Mouse (Mus musculus) megakaryocyte, embryonic 14.5 days (primary cell): ENCODE data around the gene Col13a1. TPM values are rescaled to one million over a fixed set of nuclear protein-coding genes. Genes with fewer than 3 reads are reported as not detected.

Experiments
- H3K27me3 ChIP-seq: replicated peaks from 2 replicates; pipeline ENCODE3; 2012; ENCODE audit warnings: inconsistent platforms
- H3K36me3 ChIP-seq: replicated peaks from 2 replicates; pipeline ENCODE3; 2012; ENCODE audit warnings: low read length, inconsistent platforms, mixed read lengths
- H3K4me1 ChIP-seq: 2 replicates; pipeline ENCODE4 v1.6.1; 2012; ENCODE audit warnings: inconsistent platforms
- H3K4me3 ChIP-seq: replicated peaks from 2 replicates; pipeline ENCODE3; 2012; ENCODE audit warnings: moderate library complexity, mild to moderate bottlenecking, inconsistent platforms
- H3K9me3 ChIP-seq: 2 replicates; pipeline ENCODE4 v1.6.1; 2012; ENCODE audit warnings: inconsistent platforms
- FLI1 ChIP-seq: IDR thresholded peaks from 2 replicates; pipeline ENCODE4 v1.6.1; 2012; ENCODE audit warnings: low read length, inconsistent platforms, mixed read lengths
- GATA1 ChIP-seq: IDR thresholded peaks from 3 replicates; pipeline ENCODE4 v1.6.1; 2012; ENCODE audit warnings: mixed read lengths, low read length, inconsistent platforms, borderline replicate concordance
- polyA plus RNA-seq: library from polyadenylated mRNA; stranded (reverse); fragments of >175 nt; gene quantifications from 2 replicates; pipeline ENCODE4 v1.2.3, GENCODE M21; 2012; ENCODE audit warnings: low replicate concordance; ENCODE audit not compliant: insufficient read depth

Col13a1 gene
- polyA plus RNA-seq, 1 experiment = not detected

DNA sequence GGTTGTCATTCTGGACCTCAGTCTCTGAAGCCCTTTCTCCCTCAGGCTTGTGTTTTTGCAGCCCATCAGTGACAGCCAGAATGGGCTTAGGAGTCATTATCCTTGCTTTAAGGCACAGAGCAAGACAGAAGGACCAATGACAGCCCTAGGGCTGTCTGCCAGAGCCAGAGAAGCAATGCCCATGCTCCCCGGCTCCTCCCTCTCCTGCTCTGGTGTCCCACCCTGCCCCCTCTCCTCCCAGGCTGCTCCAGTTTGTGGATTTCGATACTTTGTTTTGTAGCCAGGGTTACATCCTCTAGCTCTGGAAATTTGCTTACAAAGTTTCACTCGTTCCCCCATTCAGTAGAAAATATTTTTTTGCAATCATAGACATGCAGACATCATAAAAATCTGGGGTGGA, 69.9 kb downstream of the Col13a1 start:
- TF ChIP-seq GATA1 (no peak), FLI1 (no peak)
- Histone ChIP-seq H3K36me3 (no peaks in the 10 kb centered on the region), H3K4me1 (peaks cover 13% of the 10 kb centered on the region), H3K4me3 (no peak overlapping the region), H3K9me3 (peaks cover 26% of the 10 kb centered on the region), H3K27me3 (peaks cover 4% of the 10 kb centered on the region)

GRCm38 (mm10) chr10:61906226-61906625, 72.7 kb downstream of the Col13a1 start:
- peaks cover 26% of the 10 kb centered on the region for H3K9me3 ChIP-seq
- TF ChIP-seq FLI1 = no peak
- TF ChIP-seq GATA1 = no peak
- peaks cover 13% of the 10 kb centered on the region for H3K4me1 ChIP-seq
- no peak overlapping the region for H3K4me3 ChIP-seq
- H3K27me3 ChIP-seq = peaks cover 8% of the 10 kb centered on the region
- no peaks in the 10 kb centered on the region for H3K36me3 ChIP-seq

GRCm38 (mm10) chr10:61905308-61905707, 73.6 kb downstream of the Col13a1 start:
- no peaks in the 10 kb centered on the region for H3K36me3 ChIP-seq
- TF ChIP-seq GATA1 = no peak
- no peak for TF ChIP-seq FLI1
- H3K27me3 ChIP-seq = peaks cover 13% of the 10 kb centered on the region

GRCm38 (mm10) chr10:61898116-61898515, 80.8 kb downstream of the Col13a1 start:
- peaks cover 24% of the 10 kb centered on the region for H3K27me3 ChIP-seq
- H3K9me3 ChIP-seq = no peaks in the 10 kb centered on the region
- H3K4me3 ChIP-seq = no peak overlapping the region
- no peaks in the 10 kb centered on the region for H3K36me3 ChIP-seq
- no peaks in the 10 kb centered on the region for H3K4me1 ChIP-seq
- no peak for TF ChIP-seq GATA1
- TF ChIP-seq FLI1 = no peak

More at GRCm38 (mm10) chr10:61905308-61905707, 73.6 kb downstream of the Col13a1 start:
- H3K4me1 ChIP-seq = peaks cover 13% of the 10 kb centered on the region
- no peak overlapping the region for H3K4me3 ChIP-seq
- H3K9me3 ChIP-seq = peaks cover 26% of the 10 kb centered on the region

- Histone ChIP-seq H3K27me3 (peaks cover 30% of the 10 kb centered on the region), H3K4me1 (no peaks in the 10 kb centered on the region), H3K9me3 (no peaks in the 10 kb centered on the region), H3K36me3 (no peaks in the 10 kb centered on the region), H3K4me3 (no peak overlapping the region)
- TF ChIP-seq GATA1 (no peak), FLI1 (no peak)
Observed at GRCm38 (mm10) chr10:61894564-61894963, 84.3 kb downstream of the Col13a1 start.

GRCm38 (mm10) chr10:61891138-61891537, 87.8 kb downstream of the Col13a1 start:
- Histone ChIP-seq H3K4me1 (no peaks in the 10 kb centered on the region), H3K27me3 (peaks cover 38% of the 10 kb centered on the region), H3K9me3 (no peaks in the 10 kb centered on the region), H3K36me3 (no peaks in the 10 kb centered on the region), H3K4me3 (no peak overlapping the region)
- no peak for TF ChIP-seq GATA1
- TF ChIP-seq FLI1 = no peak

DNA sequence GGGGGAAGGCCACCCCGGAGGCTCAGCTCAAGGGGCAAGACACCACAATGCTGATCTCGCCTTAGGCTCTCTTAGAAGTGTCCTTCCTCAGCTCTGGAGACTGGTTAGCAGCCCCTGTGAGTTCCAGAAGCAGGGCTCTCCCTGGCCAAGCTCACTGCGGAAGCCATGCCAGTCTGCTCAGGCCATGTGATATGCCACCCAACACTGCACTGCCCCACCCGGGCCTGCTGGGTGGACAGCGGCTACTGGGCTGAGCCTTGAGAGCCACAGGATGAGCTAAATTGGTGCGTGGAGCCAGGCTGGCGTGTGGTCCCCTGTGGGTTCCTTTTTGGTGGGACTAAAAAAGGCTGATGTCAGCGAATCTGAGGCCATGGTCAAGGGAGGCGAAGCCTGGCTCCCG, 88.6 kb downstream of the Col13a1 start:
- Histone ChIP-seq H3K4me3 (no peak overlapping the region), H3K36me3 (no peaks in the 10 kb centered on the region), H3K9me3 (no peaks in the 10 kb centered on the region), H3K4me1 (no peaks in the 10 kb centered on the region), H3K27me3 (peaks cover 36% of the 10 kb centered on the region)
- TF ChIP-seq GATA1 = no peak
- TF ChIP-seq FLI1 = no peak

- Histone ChIP-seq H3K36me3 (no peaks in the 10 kb centered on the region), H3K4me1 (no peaks in the 10 kb centered on the region), H3K4me3 (no peak overlapping the region), H3K27me3 (peaks cover 53% of the 10 kb centered on the region), H3K9me3 (peaks cover 4% of the 10 kb centered on the region; the same call in 1 of the 2 replicates)
- TF ChIP-seq GATA1 (no peak), FLI1 (no peak)
Observed at GRCm38 (mm10) chr10:61879427-61879826, 99.5 kb downstream of the Col13a1 start.

- Histone ChIP-seq H3K36me3 (no peaks in the 10 kb centered on the region), H3K4me1 (no peaks in the 10 kb centered on the region), H3K4me3 (no peak overlapping the region), H3K27me3 (peaks cover 58% of the 10 kb centered on the region), H3K9me3 (no peaks in the 10 kb centered on the region)
- TF ChIP-seq GATA1 (no peak), FLI1 (no peak)
Observed at GRCm38 (mm10) chr10:61877787-61878186, 101.1 kb downstream of the Col13a1 start.

DNA sequence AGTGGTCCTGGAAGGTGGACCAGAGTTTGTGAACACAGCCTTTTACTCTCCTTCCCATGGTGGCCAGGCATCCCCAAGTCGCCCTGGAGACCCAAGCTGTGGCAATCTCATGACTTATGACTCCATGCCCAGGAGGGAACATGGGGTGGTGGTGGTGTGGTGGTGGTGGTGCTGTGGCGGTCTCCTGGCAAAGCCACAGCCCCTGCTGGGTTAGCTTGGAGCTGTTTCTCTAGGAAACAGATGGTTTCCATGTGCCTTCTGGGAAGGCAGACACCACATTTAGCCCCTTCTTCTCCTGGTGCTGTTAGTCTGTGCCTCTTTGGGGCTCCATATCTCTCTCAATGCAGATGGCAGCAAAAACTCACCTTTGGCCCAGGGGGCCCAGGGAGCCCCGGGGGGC, 109.1 kb downstream of the Col13a1 start:
- no peaks in the 10 kb centered on the region for H3K4me1 ChIP-seq
- no peak overlapping the region for H3K4me3 ChIP-seq
- H3K9me3 ChIP-seq = no peaks in the 10 kb centered on the region
- no peaks in the 10 kb centered on the region for H3K36me3 ChIP-seq
- TF ChIP-seq FLI1 (no peak), GATA1 (no peak)
- H3K27me3 ChIP-seq = peaks cover 49% of the 10 kb centered on the region
